Mouse (Mus musculus) midbrain, embryonic 14.5 days (tissue): Measurements from ENCODE around the gene Zfp598. TPM values are rescaled to one million over a fixed set of nuclear protein-coding genes. Genes with fewer than 3 reads are reported as not detected.

Source experiments
- ATAC-seq: fragments of 200-750 bp; cut with Nextera tagmentation; 2 replicates; pipeline ENCODE4 v1.8.0; 2017; ENCODE audit warnings: moderate number of reproducible peaks, moderate library complexity; ENCODE audit not compliant: low FRiP score, low TSS enrichment
- DNase-seq: peaks from one replicate; pipeline ENCODE4 v3.0.0-alpha.2; 2015
- H3K27ac ChIP-seq: fragments of 300-500 bp; sonication (generic); replicated peaks from 2 replicates; pipeline ENCODE4 v1.5.1; 2014; ENCODE audit warnings: mild to moderate bottlenecking, low read depth, low read length, moderate library complexity
- H3K27me3 ChIP-seq: fragments of 300-500 bp; sonication (generic); 2 replicates; pipeline ENCODE4 v1.6.1; 2014; ENCODE audit warnings: low read length, control low read depth, mixed read lengths; ENCODE audit not compliant: control insufficient read depth, insufficient read depth
- H3K36me3 ChIP-seq: fragments of 300-500 bp; sonication (generic); 2 replicates; pipeline ENCODE4 v1.6.1; 2014; ENCODE audit warnings: low read length, control low read depth; ENCODE audit not compliant: control insufficient read depth, insufficient read depth
- H3K4me1 ChIP-seq: fragments of 300-500 bp; sonication (generic); 2 replicates; pipeline ENCODE4 v1.6.1; 2014; ENCODE audit warnings: mild to moderate bottlenecking, antibody characterized with exemption, low read length, control low read depth; ENCODE audit not compliant: control insufficient read depth, insufficient read depth
- H3K4me2 ChIP-seq: fragments of 300-500 bp; sonication (generic); 2 replicates; pipeline ENCODE4 v1.6.1; 2014; ENCODE audit warnings: mild to moderate bottlenecking, low read length, moderate library complexity
- H3K4me3 ChIP-seq: fragments of 300-500 bp; sonication (generic); replicated peaks from 2 replicates; pipeline ENCODE4 v1.5.1; 2014; ENCODE audit warnings: low read depth, low read length
- H3K9ac ChIP-seq: fragments of 300-500 bp; sonication (generic); replicated peaks from 2 replicates; pipeline ENCODE4 v1.6.1; 2014; ENCODE audit warnings: mild to moderate bottlenecking, low read length, moderate library complexity
- H3K9me3 ChIP-seq: fragments of 300-500 bp; sonication (generic); 2 replicates; pipeline ENCODE4 v1.6.1; 2016; ENCODE audit warnings: low read length, control low read depth, mixed read lengths; ENCODE audit not compliant: control insufficient read depth
- WGBS: fragments of 180-500 bp; shearing (Covaris S2); extraction: QIAGEN DNeasy Blood & Tissue Kit; methylation state at CpG from one replicate; pipeline ENCODE4 v1.1.7; 2014; 5-methylcytosine and 5-hydroxymethylcytosine counted together
- polyA plus RNA-seq: library from polyadenylated mRNA; unstranded; fragments of >200 nt; fragmentation: Nextera tagmentation; extraction: Ambion mirVana; gene quantifications from 2 replicates; pipeline ENCODE4 v1.2.1, GENCODE M21; 2014

Gene Zfp598
- 22.8 and 24.5 TPM in 2 replicates for polyA plus RNA-seq

DNA sequence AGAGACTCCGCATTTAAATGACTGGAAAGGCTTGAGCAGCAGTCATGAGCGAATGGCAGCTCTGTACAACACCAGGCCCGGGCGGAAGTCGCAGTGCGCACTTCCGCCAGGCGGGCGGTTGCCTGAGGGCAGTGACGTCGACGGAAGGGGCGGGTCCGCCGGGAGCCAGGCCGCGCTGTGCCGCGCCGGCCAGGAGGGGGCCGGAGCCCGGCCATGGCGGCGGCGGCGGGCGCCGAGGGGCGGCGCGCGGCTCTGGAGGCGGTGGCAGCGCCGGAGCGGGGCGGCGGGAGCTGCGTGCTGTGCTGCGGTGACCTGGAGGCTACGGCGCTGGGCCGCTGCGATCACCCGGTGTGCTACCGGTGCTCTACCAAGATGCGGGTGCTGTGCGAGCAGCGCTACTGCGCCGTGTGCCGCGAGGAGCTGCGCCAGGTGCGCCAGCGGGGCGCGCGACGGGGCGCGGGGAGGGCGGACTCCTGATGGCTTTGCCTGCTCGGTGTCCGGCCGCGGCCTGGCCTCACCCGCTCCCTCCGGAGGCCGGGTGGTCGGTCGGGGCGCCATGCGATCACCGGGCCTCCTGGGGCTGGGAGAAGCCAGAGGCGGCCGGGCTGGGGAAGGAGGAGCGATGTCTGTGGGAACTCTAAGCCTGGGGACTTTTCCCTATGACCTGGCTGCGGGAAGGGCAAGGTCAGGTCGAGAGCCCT lies at the start of gene Zfp598:
Gene Zfp598, plus strand, starts transcription at position 143 of the 701 bp plus-strand sequence.
- Histone ChIP-seq H3K27ac (peak within 1 kb of the TSS; percentile 89), H3K36me3 (no peaks in the 10 kb centered on the region), H3K4me1 (peaks cover 19% of the 10 kb centered on the region), H3K4me2 (peak within 1 kb of the TSS; percentile 90), H3K9ac (peak within 1 kb of the TSS; percentile 97), H3K4me3 (peak within 1 kb of the TSS; percentile 99), H3K9me3 (no peaks in the 10 kb centered on the region), H3K27me3 (no peaks in the 10 kb centered on the region)
- under 1% methylated on average over 77 of the region's 80 CpGs for WGBS
- DNase-seq = peak; percentile 98
- peak; percentile 98 for ATAC-seq

GRCm38 (mm10) chr17:24625472-24625871 lies 44.0 kb upstream of the Zfp598 start:
- ATAC-seq (no peak), DNase-seq (no peak)
- no peaks in the 10 kb centered on the region for H3K9me3 ChIP-seq
- 92% methylated on average over 8 of the region's 8 CpGs for WGBS
- no peaks in the 10 kb centered on the region for H3K4me1 ChIP-seq
- H3K9ac ChIP-seq = no peak overlapping the region
- no peak overlapping the region for H3K4me2 ChIP-seq
- H3K4me3 ChIP-seq = no peak overlapping the region
- no peak overlapping the region for H3K27ac ChIP-seq
- H3K27me3 ChIP-seq = no peaks in the 10 kb centered on the region
- H3K36me3 ChIP-seq = peaks cover 98% of the 10 kb centered on the region

- H3K9ac ChIP-seq = no peak overlapping the region
- H3K36me3 ChIP-seq = peaks cover 70% of the 10 kb centered on the region
- no peaks in the 10 kb centered on the region for H3K27me3 ChIP-seq
- H3K9me3 ChIP-seq = no peaks in the 10 kb centered on the region
- DNase-seq (peak; percentile 77), ATAC-seq (no peak)
- no peak overlapping the region for H3K27ac ChIP-seq
- peaks cover 12% of the 10 kb centered on the region for H3K4me1 ChIP-seq
- no peak overlapping the region for H3K4me3 ChIP-seq
- WGBS = 54% methylated on average over 5 of the region's 5 CpGs
- H3K4me2 ChIP-seq = no peak overlapping the region
Measured at GRCm38 (mm10) chr17:24628646-24629045, 40.8 kb upstream of the Zfp598 start.

GRCm38 (mm10) chr17:24630072-24630471 lies 39.4 kb upstream of the Zfp598 start:
- Histone ChIP-seq H3K27ac (no peak overlapping the region), H3K9me3 (no peaks in the 10 kb centered on the region), H3K4me1 (peaks cover 12% of the 10 kb centered on the region), H3K4me2 (no peak overlapping the region), H3K9ac (no peak overlapping the region), H3K4me3 (no peak overlapping the region), H3K36me3 (peaks cover 56% of the 10 kb centered on the region), H3K27me3 (no peaks in the 10 kb centered on the region)
- DNase-seq = no peak
- WGBS = 92% methylated on average over 14 of the region's 14 CpGs
- ATAC-seq = no peak

GRCm38 (mm10) chr17:24632167-24632812 lies 37.2 kb upstream of the Zfp598 start, which contains the start of the genes Tsc2 and Nthl1:
Tsc2 (minus strand) TSS chr17:24632630.
Nthl1 (plus strand) TSS chr17:24632680.
- WGBS = 2% methylated on average over 51 of the region's 51 CpGs
- DNase-seq (peak; percentile 95), ATAC-seq (peak; percentile 82)
- peak within 1 kb of the TSS; percentile 66 for H3K4me3 ChIP-seq
- H3K4me1 ChIP-seq = peaks cover 12% of the 10 kb centered on the region
- peak within 1 kb of the TSS; percentile 70 for H3K9ac ChIP-seq
- H3K4me2 ChIP-seq = peak within 1 kb of the TSS; percentile 84
- no peaks in the 10 kb centered on the region for H3K9me3 ChIP-seq
- no peaks in the 10 kb centered on the region for H3K27me3 ChIP-seq
- H3K36me3 ChIP-seq = peaks cover 34% of the 10 kb centered on the region
- H3K27ac ChIP-seq = peak within 1 kb of the TSS; percentile 70

DNA sequence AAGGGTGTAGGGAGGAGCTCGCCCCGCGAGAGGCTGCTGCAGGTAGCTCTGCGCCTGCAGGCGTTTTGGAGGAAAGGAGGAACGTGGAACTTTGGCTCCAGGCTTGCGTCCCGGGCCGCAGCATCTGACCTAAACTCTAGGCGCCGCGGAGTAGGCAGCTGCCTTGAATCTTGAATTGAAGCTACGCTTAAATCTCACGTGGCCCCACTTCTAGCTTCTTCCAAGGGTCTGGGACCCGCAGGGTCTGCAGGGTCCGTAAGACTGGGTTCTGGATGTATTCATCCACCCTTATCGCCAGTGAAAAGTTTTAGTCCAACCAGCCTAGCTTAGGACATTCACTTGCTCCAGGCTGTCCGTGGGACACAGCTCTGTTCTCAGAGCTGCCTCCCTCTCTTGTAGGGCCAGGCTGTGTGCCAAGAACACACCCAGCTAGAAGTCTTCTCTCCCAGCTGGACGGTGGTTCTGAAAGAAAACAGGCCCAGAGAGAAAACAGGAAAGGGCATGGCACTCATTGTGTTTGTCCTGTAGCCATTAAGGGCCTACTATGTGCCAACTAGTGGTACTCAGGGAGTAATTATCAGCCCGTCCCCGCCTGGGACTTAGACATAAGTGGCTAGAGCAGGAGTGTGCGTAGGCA lies 36.6 kb upstream of the Zfp598 start:
- peak; percentile 21 for DNase-seq
- H3K4me3 ChIP-seq = peak overlapping the region; percentile 66
- peak overlapping the region; percentile 70 for H3K27ac ChIP-seq
- H3K4me2 ChIP-seq = peak overlapping the region; percentile 84
- H3K9me3 ChIP-seq = no peaks in the 10 kb centered on the region
- no peaks in the 10 kb centered on the region for H3K27me3 ChIP-seq
- peaks cover 12% of the 10 kb centered on the region for H3K4me1 ChIP-seq
- 0 out of 2 replicates have a peak, but pooled peaks have one; percentile 6 for ATAC-seq
- WGBS = 13% methylated on average over 22 of the region's 22 CpGs
- peaks cover 27% of the 10 kb centered on the region for H3K36me3 ChIP-seq
- peak overlapping the region; percentile 70 for H3K9ac ChIP-seq

DNA sequence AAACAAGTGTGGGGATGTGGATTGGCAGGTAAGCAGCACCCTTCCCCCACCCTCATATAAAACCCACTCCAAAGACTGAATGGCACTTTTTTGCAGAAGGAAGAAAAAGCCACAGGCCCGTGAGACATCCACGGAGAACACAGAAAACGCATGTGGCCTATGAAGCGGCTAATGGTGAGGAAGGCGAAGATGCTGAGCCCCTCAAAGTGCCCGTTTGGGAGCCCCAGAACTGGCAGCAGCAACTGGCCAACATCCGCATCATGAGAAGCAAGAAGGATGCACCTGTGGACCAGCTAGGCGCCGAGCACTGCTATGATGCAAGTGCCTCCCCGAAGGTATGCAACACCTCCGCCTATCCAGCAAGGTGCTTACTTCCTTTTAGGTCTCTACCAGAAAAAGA lies 35.7 kb upstream of the Zfp598 start:
- Histone ChIP-seq H3K4me2 (no peak overlapping the region), H3K27me3 (no peaks in the 10 kb centered on the region), H3K36me3 (peaks cover 25% of the 10 kb centered on the region), H3K27ac (no peak overlapping the region), H3K4me1 (peaks cover 12% of the 10 kb centered on the region), H3K9ac (no peak overlapping the region), H3K9me3 (no peaks in the 10 kb centered on the region), H3K4me3 (no peak overlapping the region)
- whole genome bisulfite sequencing = 97% methylated on average over 11 of the region's 11 CpGs
- ATAC-seq (no peak), DNase-seq (no peak)

GRCm38 (mm10) chr17:24635024-24635423 lies 34.5 kb upstream of the Zfp598 start:
- H3K9ac ChIP-seq = no peak overlapping the region
- ATAC-seq (no peak), DNase-seq (no peak)
- WGBS = 85% methylated on average over 4 of the region's 4 CpGs
- H3K4me1 ChIP-seq = peaks cover 12% of the 10 kb centered on the region
- no peak overlapping the region for H3K4me3 ChIP-seq
- no peaks in the 10 kb centered on the region for H3K27me3 ChIP-seq
- H3K9me3 ChIP-seq = no peaks in the 10 kb centered on the region
- peaks cover 14% of the 10 kb centered on the region for H3K36me3 ChIP-seq
- no peak overlapping the region for H3K27ac ChIP-seq
- no peak overlapping the region for H3K4me2 ChIP-seq
